Mouse (Mus musculus) lung, postnatal 0 days (tissue): ENCODE results near the gene Mrpl28.

Experiments
- CTCF ChIP-seq: IDR thresholded peaks from 2 replicates; pipeline ENCODE4 v1.5.1; 2016; ENCODE audit warnings: antibody characterized with exemption, mild to moderate bottlenecking
- EP300 ChIP-seq: IDR thresholded peaks from 2 replicates; pipeline ENCODE4 v1.6.1; 2016; ENCODE audit warnings: antibody characterized with exemption, mild to moderate bottlenecking, control low read depth

DNA sequence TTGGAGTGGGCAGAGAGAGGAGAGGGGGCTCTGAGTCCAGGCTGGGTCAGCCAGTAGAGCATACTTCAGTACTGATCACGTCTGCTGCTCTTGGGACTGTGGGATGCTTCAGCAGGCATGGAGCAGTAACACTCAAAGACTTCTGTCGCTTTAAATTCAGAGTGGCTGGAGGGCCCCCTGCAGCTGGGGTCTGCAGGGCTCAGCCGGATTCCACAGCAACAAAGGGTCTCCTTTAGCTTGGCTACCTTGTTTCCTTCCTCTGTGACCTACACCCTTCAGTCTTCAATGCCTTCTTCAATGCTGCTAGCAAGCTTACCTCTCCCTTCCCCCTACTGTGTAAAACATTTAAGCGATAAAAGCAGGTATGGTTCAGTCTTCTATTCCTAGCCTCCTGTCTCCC lies 12.3 kb upstream of the Mrpl28 start:
- TF ChIP-seq EP300 (no peak), CTCF (no peak)
